Mouse (Mus musculus): ENCODE measurements around the gene Tmc8. TPM values are rescaled to one million over a fixed set of nuclear protein-coding genes. Genes with fewer than 3 reads are reported as not detected.

Gene Tmc8
- total RNA-seq, 2 experiments from 2014 or later: 0.88 to 1.3 TPM

DNA sequence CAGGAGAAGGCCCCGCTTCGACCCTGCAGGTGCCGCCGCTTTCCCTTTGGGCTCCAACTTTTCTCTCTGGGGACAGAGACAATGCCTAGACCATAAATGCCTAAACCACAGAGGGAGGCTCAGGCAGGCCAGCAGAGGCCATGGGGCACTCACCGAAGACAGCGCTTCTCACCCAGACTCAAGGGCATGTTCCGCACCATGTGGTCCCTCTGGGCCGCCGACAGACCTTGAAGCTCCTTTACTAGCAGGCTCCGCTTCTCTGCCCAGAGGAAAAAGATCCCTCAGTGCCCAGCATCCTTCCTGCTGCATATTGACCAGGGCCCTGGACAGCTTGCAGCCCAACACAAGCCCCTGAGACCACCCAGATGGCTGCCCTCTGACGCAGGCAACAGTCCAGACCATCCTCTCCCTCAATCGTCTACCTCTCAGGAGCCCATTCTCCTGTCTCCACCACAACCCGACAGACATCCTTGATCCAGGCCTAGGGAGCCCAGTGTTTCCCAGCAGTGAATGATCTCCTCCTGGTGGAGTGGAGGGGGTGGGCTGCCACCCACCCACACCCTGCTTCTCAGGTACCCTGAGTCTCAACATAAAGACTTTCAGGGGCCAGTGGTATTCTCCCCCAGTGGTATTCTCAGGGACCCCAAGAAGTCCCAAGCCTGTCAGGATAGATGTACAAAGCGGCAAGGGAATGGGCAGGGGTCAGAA is 5.6 kb upstream of the Tmc8 start:
- no peak overlapping the region for H3K27ac ChIP-seq
- DNase-seq (ENCODE audit: extremely low spot score in 1 of 2, low spot score in 2 of 2): no peak
- no peak overlapping the region for H3K4me3 ChIP-seq
- no peak for TF ChIP-seq CTCF (IDR thresholded peaks at IDR 0.05)
- intact Hi-C loops (cut with DNase I): no loop called here

- TF ChIP-seq CTCF (IDR thresholded peaks at IDR 0.05): no peak
- Histone ChIP-seq H3K4me3 (no peak overlapping the region), H3K27ac (no peak overlapping the region)
- intact Hi-C loops (cut with DNase I): no loop called here
- DNase-seq (ENCODE audit: extremely low spot score in 1 of 2, low spot score in 2 of 2): no peak
These were observed 4.8 kb upstream of the Tmc8 start for GRCm38 (mm10) chr11:117777111-117777510.

DNA sequence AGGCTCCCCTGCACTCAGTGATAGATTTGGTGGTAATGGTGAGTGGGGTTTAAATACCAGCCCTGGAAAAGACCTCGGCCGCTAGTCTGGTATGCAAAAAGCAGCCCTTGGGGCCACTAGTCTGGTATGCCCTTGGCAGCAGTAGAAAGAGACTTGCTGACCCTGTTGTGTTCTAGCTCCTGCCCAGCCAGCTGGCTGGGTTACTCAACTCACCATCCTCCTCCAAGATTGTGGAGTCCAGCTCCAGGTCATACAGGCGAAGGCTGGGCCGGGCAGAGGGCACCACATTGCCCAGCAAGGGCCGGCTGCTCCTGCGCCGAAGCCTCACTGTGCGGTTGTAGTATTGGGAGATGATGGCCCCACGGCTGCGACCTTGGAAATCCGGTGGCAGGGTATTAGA is 3.8 kb upstream of the Tmc8 start:
- no peak for DNase-seq (ENCODE audit: extremely low spot score in 1 of 2, low spot score in 2 of 2)
- intact Hi-C loops (cut with DNase I): no loop called here
- Histone ChIP-seq H3K27ac (no peak overlapping the region), H3K4me3 (no peak overlapping the region)
- TF ChIP-seq CTCF (IDR thresholded peaks at IDR 0.05): no peak

- Histone ChIP-seq H3K27ac (peak overlapping the region; percentile 85), H3K4me3 (no peak overlapping the region)
- no peak for DNase-seq (ENCODE audit: extremely low spot score in 1 of 2, low spot score in 2 of 2)
- no peak for TF ChIP-seq CTCF (IDR thresholded peaks at IDR 0.05)
- intact Hi-C loops (cut with DNase I): no loop called here
These were observed 2.9 kb upstream of the Tmc8 start for GRCm38 (mm10) chr11:117778851-117779433.

GRCm38 (mm10) chr11:117779434-117780198 is 2.3 kb upstream of the Tmc8 start:
- intact Hi-C loops (cut with DNase I): no loop called here
- H3K4me3 ChIP-seq: peak overlapping the region; percentile 44
- no peak for TF ChIP-seq CTCF (IDR thresholded peaks at IDR 0.05)
- DNase-seq (ENCODE audit: extremely low spot score in 1 of 2, low spot score in 2 of 2): no peak
- H3K27ac ChIP-seq: peak overlapping the region; percentile 85

GRCm38 (mm10) chr11:117780199-117780515 is 1.7 kb upstream of the Tmc8 start:
- peak overlapping the region; percentile 85 for H3K27ac ChIP-seq
- intact Hi-C loops (cut with DNase I): no loop called here
- TF ChIP-seq CTCF (IDR thresholded peaks at IDR 0.05): no peak
- DNase-seq (ENCODE audit: extremely low spot score in 1 of 2, low spot score in 2 of 2): no peak
- H3K4me3 ChIP-seq: peak overlapping the region; percentile 44

GRCm38 (mm10) chr11:117780582-117781111 is 1.2 kb upstream of the Tmc8 start:
- no peak for DNase-seq (ENCODE audit: extremely low spot score in 1 of 2, low spot score in 2 of 2)
- Histone ChIP-seq H3K27ac (peak overlapping the region; percentile 85), H3K4me3 (peak overlapping the region; percentile 44)
- no peak; the same call in 1 of the 2 replicates for TF ChIP-seq CTCF (IDR thresholded peaks at IDR 0.05)
- intact Hi-C loops (cut with DNase I): no loop called here

DNA sequence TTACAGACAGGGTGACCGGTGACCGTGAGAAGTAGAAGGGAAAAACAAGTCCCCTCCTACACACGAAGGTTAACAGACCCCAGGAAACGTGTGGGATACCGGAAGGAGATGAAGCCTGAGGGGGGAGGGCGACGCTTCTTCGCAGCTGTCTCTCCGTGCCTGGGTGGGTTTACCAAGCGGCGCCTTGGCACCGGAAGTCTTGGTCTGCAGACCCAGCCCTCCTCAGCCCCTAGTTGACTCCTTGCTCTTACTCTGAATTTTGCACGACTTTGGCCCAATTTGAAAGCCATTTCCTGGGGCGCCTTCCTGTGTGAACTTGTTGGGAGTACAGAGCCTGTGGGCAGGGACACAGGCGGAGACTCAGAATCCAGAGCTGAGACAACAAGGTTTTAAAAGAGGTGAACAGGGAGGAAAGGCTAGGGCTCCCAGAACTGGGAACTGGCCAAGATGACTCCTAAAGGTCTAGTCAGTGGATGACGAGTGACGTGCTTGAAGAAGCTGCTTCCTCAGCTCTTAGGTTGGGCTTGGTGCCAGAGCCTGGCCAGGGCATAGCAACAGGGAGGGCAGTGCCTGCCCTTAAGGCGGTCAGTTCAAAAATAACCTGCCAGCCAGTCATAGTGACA is 566 bp upstream of the Tmc8 start:
- Histone ChIP-seq H3K4me3 (no peak overlapping the region), H3K27ac (no peak overlapping the region; the same call in 1 of the 2 replicates)
- no peak for TF ChIP-seq CTCF (IDR thresholded peaks at IDR 0.05)
- intact Hi-C loops (cut with DNase I): no loop called here
- no peak for DNase-seq (ENCODE audit: extremely low spot score in 1 of 2, low spot score in 2 of 2)

- TF ChIP-seq CTCF (IDR thresholded peaks at IDR 0.05): no peak
- intact Hi-C loops (cut with DNase I): no loop called here
- H3K4me3 ChIP-seq: peak overlapping the region; percentile 20; the same call in 1 of the 2 replicates
- H3K27ac ChIP-seq: no peak overlapping the region
- no peak for DNase-seq (ENCODE audit: extremely low spot score in 1 of 2, low spot score in 2 of 2)
These were observed 794 bp downstream of the Tmc8 start for GRCm38 (mm10) chr11:117782705-117783034.

GRCm38 (mm10) chr11:117783089-117783488 is 1.2 kb downstream of the Tmc8 start:
- DNase-seq (ENCODE audit: extremely low spot score in 1 of 2, low spot score in 2 of 2): peak in 1 of 2 experiments; percentile 50
- peak; percentile 78 for TF ChIP-seq CTCF (IDR thresholded peaks at IDR 0.05)
- intact Hi-C loops (cut with DNase I): no loop called here
- H3K4me3 ChIP-seq: peak overlapping the region; percentile 20
- no peak overlapping the region for H3K27ac ChIP-seq

GRCm38 (mm10) chr11:117783683-117784309 is 1.9 kb downstream of the Tmc8 start:
- Histone ChIP-seq H3K27ac (no peak overlapping the region), H3K4me3 (no peak overlapping the region)
- TF ChIP-seq CTCF (IDR thresholded peaks at IDR 0.05): no peak
- intact Hi-C loops (cut with DNase I): loop anchor here (2.0 kb wide), 1 partner anchor 71 kb away; no protein-coding TSS in a partner anchor
- DNase-seq (ENCODE audit: extremely low spot score in 1 of 2, low spot score in 2 of 2): no peak

Measured in left cerebral cortex, adult 2 months (tissue).